Mouse (Mus musculus): ENCODE measurements around the gene Mboat1. TPM values are rescaled to one million over a fixed set of nuclear protein-coding genes. Genes with fewer than 3 reads are reported as not detected.

Gene Mboat1
- polyA plus RNA-seq, 1 experiment from 2014 or later: 1.5 TPM

DNA sequence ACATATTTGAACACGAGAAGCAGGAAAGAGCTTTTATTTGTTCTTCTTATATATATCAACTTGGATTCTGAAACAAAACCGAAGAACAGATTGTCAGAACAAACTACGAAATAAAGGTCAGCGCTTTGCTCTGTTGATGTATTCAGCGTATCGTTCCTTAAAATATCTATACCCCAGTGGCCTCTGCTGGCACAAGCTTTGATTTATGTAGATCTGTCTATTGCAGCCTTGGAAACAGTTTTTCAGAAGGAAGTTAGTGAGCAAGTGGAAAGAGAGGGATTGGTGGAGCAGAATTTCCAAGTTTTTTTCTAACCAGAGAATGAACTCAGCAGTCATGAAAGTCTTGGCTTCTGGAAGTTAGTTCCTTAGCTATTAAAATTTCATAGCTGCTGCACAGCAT is 103.1 kb downstream of the Mboat1 start:
- H3K4me1 ChIP-seq (ENCODE audit: insufficient read depth): no peaks in the 10 kb centered on the region
- H3K4me2 ChIP-seq (ENCODE audit: low read depth, low read length): no peak overlapping the region
- H3K36me3 ChIP-seq (replicated peaks; ENCODE audit: insufficient read depth, low read length): no peaks in the 10 kb centered on the region
- H3K27ac ChIP-seq (ENCODE audit: low read depth): no peak overlapping the region
- H3K9me3 ChIP-seq (ENCODE audit: low read length): no peaks in the 10 kb centered on the region
- no peak overlapping the region for H3K9ac ChIP-seq (replicated peaks)
- no peaks in the 10 kb centered on the region for H3K27me3 ChIP-seq (ENCODE audit: insufficient read depth, low read length)
- WGBS (ENCODE audit: insufficient replicate concordance): 81% methylated on average over 6 of the region's 6 CpGs
- ATAC-seq (no peak), DNase-seq (no peak)
- TF ChIP-seq EP300 (IDR thresholded peaks at IDR 0.05; ENCODE audit: low read depth): no peak
- no peak for TF ChIP-seq CTCF (IDR thresholded peaks at IDR 0.05; ENCODE audit: low read depth)
- H3K4me3 ChIP-seq (ENCODE audit: low read depth, low read length): no peak overlapping the region

DNA sequence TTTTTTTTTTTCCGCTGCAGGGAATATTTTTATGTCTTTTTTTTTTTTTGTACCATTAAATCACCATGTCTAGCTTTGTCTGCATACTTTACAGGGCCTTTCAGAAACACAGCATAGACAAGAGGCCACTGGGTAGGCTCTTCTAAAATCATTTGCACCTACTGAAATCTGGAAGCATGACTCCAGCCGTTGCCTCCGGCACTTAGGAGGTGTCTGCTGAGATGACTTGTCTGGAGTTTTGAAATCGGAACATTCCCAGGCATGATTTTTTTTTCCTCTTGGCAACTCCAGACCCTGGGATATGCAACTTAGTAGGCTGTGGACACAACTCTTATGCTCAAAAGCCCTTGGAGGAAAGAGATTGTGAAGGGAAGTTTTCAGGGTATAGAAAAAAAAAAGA is 109.3 kb downstream of the Mboat1 start:
- DNase-seq (no peak), ATAC-seq (no peak)
- H3K9me3 ChIP-seq (ENCODE audit: low read length): no peaks in the 10 kb centered on the region
- H3K4me3 ChIP-seq (ENCODE audit: low read depth, low read length): no peak overlapping the region
- TF ChIP-seq EP300 (IDR thresholded peaks at IDR 0.05; ENCODE audit: low read depth): no peak
- no peak for TF ChIP-seq CTCF (IDR thresholded peaks at IDR 0.05; ENCODE audit: low read depth)
- no peaks in the 10 kb centered on the region for H3K27me3 ChIP-seq (ENCODE audit: insufficient read depth, low read length)
- H3K4me1 ChIP-seq (ENCODE audit: insufficient read depth): no peaks in the 10 kb centered on the region
- H3K27ac ChIP-seq (ENCODE audit: low read depth): no peak overlapping the region
- H3K4me2 ChIP-seq (ENCODE audit: low read depth, low read length): no peak overlapping the region
- 88% methylated on average over 4 of the region's 4 CpGs for WGBS (ENCODE audit: insufficient replicate concordance)
- H3K36me3 ChIP-seq (replicated peaks; ENCODE audit: insufficient read depth, low read length): no peaks in the 10 kb centered on the region
- no peak overlapping the region for H3K9ac ChIP-seq (replicated peaks)

DNA sequence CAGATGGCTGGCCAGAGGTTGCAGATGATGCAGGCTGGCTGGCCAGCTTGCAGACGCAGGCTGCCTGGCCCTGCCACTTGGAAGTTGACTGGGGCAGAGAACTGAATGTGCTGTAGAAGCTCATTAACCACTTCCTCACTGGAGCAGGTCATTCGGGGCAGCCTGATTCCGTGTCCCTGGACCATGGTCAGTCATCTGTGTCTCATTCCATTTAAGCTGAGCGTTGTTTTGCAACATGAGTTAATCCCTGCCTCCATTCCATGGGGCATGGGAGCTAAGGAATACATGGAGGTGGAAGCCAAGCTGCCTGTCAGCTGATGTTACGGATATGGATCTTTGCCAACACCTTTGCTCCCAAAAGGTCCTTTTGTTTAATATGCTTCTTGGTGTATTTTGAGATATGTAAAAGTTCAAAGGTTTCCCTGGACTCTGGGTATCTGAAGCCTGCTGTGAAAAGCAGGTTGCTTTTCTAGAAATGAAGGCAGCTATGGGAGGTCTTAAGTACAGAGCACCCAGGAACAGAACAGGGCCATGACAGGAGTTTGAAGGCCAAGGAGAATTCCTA is 114.1 kb downstream of the Mboat1 start:
- Histone ChIP-seq H3K9me3 (ENCODE audit: low read length) (no peaks in the 10 kb centered on the region), H3K4me1 (ENCODE audit: insufficient read depth) (no peaks in the 10 kb centered on the region), H3K4me3 (ENCODE audit: low read depth, low read length) (no peak overlapping the region), H3K36me3 (replicated peaks; ENCODE audit: insufficient read depth, low read length) (no peaks in the 10 kb centered on the region), H3K27me3 (ENCODE audit: insufficient read depth, low read length) (no peaks in the 10 kb centered on the region), H3K27ac (ENCODE audit: low read depth) (no peak overlapping the region), H3K9ac (replicated peaks) (no peak overlapping the region), H3K4me2 (ENCODE audit: low read depth, low read length) (no peak overlapping the region)
- 55% methylated on average over 5 of the region's 5 CpGs for WGBS (ENCODE audit: insufficient replicate concordance)
- no peak for DNase-seq
- no peak for ATAC-seq
- TF ChIP-seq EP300 (IDR thresholded peaks at IDR 0.05; ENCODE audit: low read depth) (no peak), CTCF (IDR thresholded peaks at IDR 0.05; ENCODE audit: low read depth) (no peak)

DNA sequence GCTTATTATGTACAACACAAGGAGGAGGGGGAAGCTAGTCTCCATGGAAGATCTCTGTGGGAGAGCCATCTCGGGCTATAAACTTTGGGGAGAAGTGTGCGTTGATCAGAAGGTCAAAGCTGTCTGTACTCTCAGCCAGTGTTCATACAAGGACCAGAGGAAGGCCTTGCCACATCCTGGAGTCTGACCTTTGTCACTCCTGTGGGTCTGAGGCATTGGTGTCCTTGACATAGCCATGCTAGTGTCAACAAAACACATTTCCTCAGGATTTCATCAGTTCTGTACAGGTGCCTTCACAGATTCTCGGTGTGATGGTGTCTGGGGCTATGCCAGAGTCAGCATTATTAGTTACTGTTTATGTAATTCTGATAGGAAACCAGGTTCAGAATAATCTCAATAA is 115.1 kb downstream of the Mboat1 start:
- H3K9ac ChIP-seq (replicated peaks): no peak overlapping the region
- ATAC-seq (no peak), DNase-seq (no peak)
- no peaks in the 10 kb centered on the region for H3K36me3 ChIP-seq (replicated peaks; ENCODE audit: insufficient read depth, low read length)
- no peaks in the 10 kb centered on the region for H3K27me3 ChIP-seq (ENCODE audit: insufficient read depth, low read length)
- H3K4me2 ChIP-seq (ENCODE audit: low read depth, low read length): no peak overlapping the region
- no peak overlapping the region for H3K27ac ChIP-seq (ENCODE audit: low read depth)
- H3K4me1 ChIP-seq (ENCODE audit: insufficient read depth): no peaks in the 10 kb centered on the region
- no peaks in the 10 kb centered on the region for H3K9me3 ChIP-seq (ENCODE audit: low read length)
- no peak for TF ChIP-seq CTCF (IDR thresholded peaks at IDR 0.05; ENCODE audit: low read depth)
- no peak for TF ChIP-seq EP300 (IDR thresholded peaks at IDR 0.05; ENCODE audit: low read depth)
- WGBS (ENCODE audit: insufficient replicate concordance): 62% methylated on average over 3 of the region's 3 CpGs
- no peak overlapping the region for H3K4me3 ChIP-seq (ENCODE audit: low read depth, low read length)

DNA sequence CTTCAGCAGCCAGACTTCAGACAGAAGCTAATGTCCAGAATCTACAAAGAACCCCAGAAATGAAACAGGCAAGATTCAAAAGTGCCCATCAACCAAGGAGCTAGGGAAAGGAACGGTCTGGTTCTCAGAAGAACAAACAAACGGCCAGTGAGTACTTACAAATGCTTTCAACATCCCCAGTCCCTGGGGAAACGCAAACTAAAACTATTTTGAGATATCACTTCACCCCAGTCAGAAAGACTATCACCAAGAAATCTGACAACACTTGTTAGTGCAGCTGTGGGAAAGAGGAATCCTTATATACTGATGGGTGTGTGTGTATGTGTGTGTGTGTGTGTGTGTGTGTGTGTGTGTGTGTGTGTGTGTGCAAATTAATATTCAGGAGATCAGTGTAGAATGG is 116.4 kb downstream of the Mboat1 start:
- no peaks in the 10 kb centered on the region for H3K27me3 ChIP-seq (ENCODE audit: insufficient read depth, low read length)
- H3K4me3 ChIP-seq (ENCODE audit: low read depth, low read length): no peak overlapping the region
- H3K4me2 ChIP-seq (ENCODE audit: low read depth, low read length): no peak overlapping the region
- TF ChIP-seq CTCF (IDR thresholded peaks at IDR 0.05; ENCODE audit: low read depth): no peak
- ATAC-seq: no peak
- no peak overlapping the region for H3K27ac ChIP-seq (ENCODE audit: low read depth)
- no peaks in the 10 kb centered on the region for H3K4me1 ChIP-seq (ENCODE audit: insufficient read depth)
- WGBS (ENCODE audit: insufficient replicate concordance): 37% methylated on average over 3 of the region's 3 CpGs
- no peak for DNase-seq
- H3K9ac ChIP-seq (replicated peaks): no peak overlapping the region
- no peaks in the 10 kb centered on the region for H3K36me3 ChIP-seq (replicated peaks; ENCODE audit: insufficient read depth, low read length)
- no peaks in the 10 kb centered on the region for H3K9me3 ChIP-seq (ENCODE audit: low read length)

DNA sequence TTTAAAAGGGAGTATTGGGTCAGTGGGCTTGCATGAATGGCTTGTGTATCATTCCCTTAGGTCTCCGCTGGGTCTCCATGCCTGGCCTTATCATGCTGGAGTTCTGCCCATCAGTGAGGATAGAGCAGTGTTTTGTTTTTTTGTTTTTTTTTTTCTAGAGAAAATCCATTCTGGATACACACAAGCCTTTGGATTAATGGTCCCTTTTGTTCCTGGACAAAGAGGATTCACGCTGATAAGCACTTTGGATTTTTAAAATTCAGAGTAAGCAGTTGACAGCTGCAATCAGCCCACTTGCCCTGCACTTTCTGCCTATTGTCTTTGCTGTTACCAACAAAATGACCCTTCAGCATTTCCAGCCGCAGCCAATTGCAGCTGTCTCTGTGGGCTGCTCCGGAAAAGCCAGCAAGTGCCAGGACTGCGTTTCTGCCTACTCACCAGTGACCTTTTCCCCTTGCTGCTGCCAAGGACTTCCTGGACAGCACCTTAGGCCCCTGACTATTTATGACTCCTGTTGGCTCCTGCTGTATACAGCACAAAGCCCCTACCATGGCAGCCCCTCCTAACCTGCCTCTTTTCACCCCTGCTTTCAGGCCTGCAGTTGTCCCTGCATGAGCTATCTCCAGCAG is 117.5 kb downstream of the Mboat1 start:
- ATAC-seq (no peak), DNase-seq (no peak)
- 42% methylated on average over 5 of the region's 5 CpGs for WGBS (ENCODE audit: insufficient replicate concordance)
- TF ChIP-seq CTCF (IDR thresholded peaks at IDR 0.05; ENCODE audit: low read depth) (no peak), EP300 (IDR thresholded peaks at IDR 0.05; ENCODE audit: low read depth) (no peak)
- no peaks in the 10 kb centered on the region for H3K4me1 ChIP-seq (ENCODE audit: insufficient read depth)
- H3K27me3 ChIP-seq (ENCODE audit: insufficient read depth, low read length): no peaks in the 10 kb centered on the region
- no peaks in the 10 kb centered on the region for H3K36me3 ChIP-seq (replicated peaks; ENCODE audit: insufficient read depth, low read length)
- no peaks in the 10 kb centered on the region for H3K9me3 ChIP-seq (ENCODE audit: low read length)
- no peak overlapping the region for H3K9ac ChIP-seq (replicated peaks)
- H3K4me3 ChIP-seq (ENCODE audit: low read depth, low read length): no peak overlapping the region
- no peak overlapping the region for H3K27ac ChIP-seq (ENCODE audit: low read depth)
- H3K4me2 ChIP-seq (ENCODE audit: low read depth, low read length): no peak overlapping the region
